Mouse (Mus musculus) gastrocnemius, adult 2 months (tissue): ENCODE results near the gene Kalrn. TPM values are rescaled to one million over a fixed set of nuclear protein-coding genes. Genes with fewer than 3 reads are reported as not detected.

Experiments used
- DNase-seq: peaks from one replicate; pipeline ENCODE4 v3.0.0; 2022
- H3K27ac ChIP-seq: fragments of 200-600 bp; 2 replicates; pipeline ENCODE4 v1.8.1; 2022; ENCODE audit warnings: mild to moderate bottlenecking
- H3K4me3 ChIP-seq: fragments of 200-600 bp; 2 replicates; pipeline ENCODE4 v1.8.1; 2022; ENCODE audit warnings: mild to moderate bottlenecking, moderate library complexity
- CTCF ChIP-seq: fragments of 200-600 bp; IDR thresholded peaks from 2 replicates; pipeline ENCODE4 v1.8.1; 2022; ENCODE audit warnings: antibody characterized with exemption, mild to moderate bottlenecking, moderate library complexity
- intact Hi-C: fragments of 180-260 bp; cut with DNase I; formaldehyde crosslinking; loops from one replicate; pipeline ENCODE4 v1.15.1; 2025
- total RNA-seq, 2 experiments: library from RNA; stranded (reverse); gene quantifications; 2 replicates each; pipeline ENCODE4 v1.2.3; 2021

The Kalrn gene
- total RNA-seq, 2 experiments from 2014 or later = 21.8 to 28.3 TPM

DNA sequence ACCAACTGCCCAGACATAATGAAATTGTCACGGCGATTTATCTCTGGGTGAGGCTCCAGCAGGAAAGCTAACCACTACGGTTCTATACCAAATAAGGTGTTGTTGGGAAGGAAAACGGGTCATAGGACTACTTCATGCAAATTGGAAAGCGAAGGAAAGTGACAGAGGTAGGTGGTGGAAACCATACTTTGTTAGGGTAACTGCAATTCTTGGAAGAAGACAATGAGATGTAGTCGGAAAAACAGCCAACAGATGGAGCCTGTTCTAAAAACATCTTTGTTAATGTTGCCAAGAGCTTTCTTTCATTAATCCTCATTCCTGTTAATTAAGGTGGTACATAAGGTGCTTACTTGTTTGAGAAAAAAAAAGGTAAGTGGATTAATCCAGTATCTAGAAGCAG lies 533.1 kb downstream of the Kalrn start:
- DNase-seq = no peak
- H3K27ac ChIP-seq = no peak overlapping the region
- no peak overlapping the region for H3K4me3 ChIP-seq
- intact Hi-C loops = no loop called here
- TF ChIP-seq CTCF = no peak

- Histone ChIP-seq H3K27ac (peak overlapping the region; percentile 38; the same call in 1 of the 2 replicates), H3K4me3 (no peak overlapping the region)
- TF ChIP-seq CTCF = no peak
- intact Hi-C loops = no loop called here
- DNase-seq = no peak
Measured at GRCm38 (mm10) chr16:34039736-34040135, 533.6 kb downstream of the Kalrn start.

DNA sequence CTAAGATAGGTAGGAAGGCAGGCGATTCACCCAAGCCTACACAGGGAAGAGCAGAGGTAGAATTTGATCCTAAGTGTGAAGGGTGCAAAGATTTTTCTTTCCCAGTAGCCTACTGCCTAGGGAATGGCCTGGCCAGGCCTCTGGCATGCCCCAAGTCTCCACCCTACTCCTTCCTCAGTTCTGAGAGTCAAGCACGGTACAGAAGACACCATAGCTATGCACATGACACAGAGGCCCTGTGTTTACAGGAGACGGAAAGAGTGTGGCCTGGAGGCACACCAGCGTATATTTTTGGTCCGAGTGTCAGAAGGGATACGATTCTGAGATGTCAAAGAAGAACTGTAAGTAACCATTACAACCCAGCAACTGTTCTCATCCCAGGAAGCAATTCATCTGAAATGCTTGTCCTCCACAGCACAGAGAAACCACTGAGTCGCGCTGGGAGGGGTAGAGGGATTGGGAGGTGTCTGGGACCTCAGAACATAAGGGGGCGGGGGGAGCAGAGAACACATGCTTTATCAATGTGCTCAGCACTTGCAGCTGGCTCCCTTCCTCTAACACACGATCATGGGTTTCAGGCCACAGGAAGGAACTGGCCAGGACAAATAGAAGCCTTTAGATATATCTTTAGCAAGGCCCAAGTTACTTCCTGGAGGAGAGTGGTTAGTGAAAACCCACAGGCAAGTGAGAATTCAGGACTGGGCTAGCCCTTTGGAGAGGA lies 536.8 kb downstream of the Kalrn start:
- TF ChIP-seq CTCF = no peak
- no peak for DNase-seq
- Histone ChIP-seq H3K27ac (peak overlapping the region; percentile 65), H3K4me3 (no peak overlapping the region)
- intact Hi-C loops = no loop called here

GRCm38 (mm10) chr16:34035780-34036179 lies 537.6 kb downstream of the Kalrn start:
- TF ChIP-seq CTCF = no peak
- Histone ChIP-seq H3K4me3 (no peak overlapping the region), H3K27ac (no peak overlapping the region; the same call in 1 of the 2 replicates)
- intact Hi-C loops = no loop called here
- DNase-seq = no peak

- no peak for TF ChIP-seq CTCF
- no peak for DNase-seq
- Histone ChIP-seq H3K4me3 (no peak overlapping the region), H3K27ac (no peak overlapping the region)
- intact Hi-C loops = no loop called here
Measured at GRCm38 (mm10) chr16:34034267-34034666, 539.1 kb downstream of the Kalrn start.

GRCm38 (mm10) chr16:34032011-34032645 lies 541.2 kb downstream of the Kalrn start:
- intact Hi-C loops = no loop called here
- TF ChIP-seq CTCF = no peak

DNA sequence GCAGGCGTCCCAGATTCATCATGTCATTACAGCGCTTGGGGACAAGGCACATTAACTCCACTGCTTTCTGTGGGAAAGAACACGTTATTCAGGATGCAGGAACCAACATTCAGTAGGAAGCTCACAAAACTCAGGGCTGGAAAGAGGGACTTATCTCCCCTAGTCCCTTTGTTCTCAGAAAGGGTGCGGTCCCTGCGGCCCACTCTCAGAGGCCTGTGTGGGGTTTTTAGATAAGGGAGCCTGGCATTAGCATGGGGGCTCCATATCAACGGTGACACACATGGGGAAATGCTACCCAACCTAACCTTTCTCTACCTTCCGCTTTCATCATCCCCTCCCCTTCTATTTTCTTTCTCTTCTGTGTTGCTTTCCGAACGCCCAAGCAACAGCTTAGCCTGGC lies 541.8 kb downstream of the Kalrn start:
- H3K4me3 ChIP-seq = no peak overlapping the region
- intact Hi-C loops = no loop called here
- no peak for TF ChIP-seq CTCF
- DNase-seq = no peak
- peak overlapping the region; percentile 28 for H3K27ac ChIP-seq

More at GRCm38 (mm10) chr16:34032011-34032645, 541.2 kb downstream of the Kalrn start:
- peak overlapping the region; percentile 28 for H3K27ac ChIP-seq
- no peak for DNase-seq
- no peak overlapping the region for H3K4me3 ChIP-seq

GRCm38 (mm10) chr16:34030379-34030778 lies 543.0 kb downstream of the Kalrn start:
- no peak for TF ChIP-seq CTCF
- Histone ChIP-seq H3K27ac (no peak overlapping the region), H3K4me3 (no peak overlapping the region)
- DNase-seq = no peak
- intact Hi-C loops = no loop called here

GRCm38 (mm10) chr16:34029790-34030189 lies 543.5 kb downstream of the Kalrn start:
- Histone ChIP-seq H3K27ac (no peak overlapping the region), H3K4me3 (no peak overlapping the region)
- intact Hi-C loops = no loop called here
- no peak for TF ChIP-seq CTCF
- peak; percentile 32 for DNase-seq

DNA sequence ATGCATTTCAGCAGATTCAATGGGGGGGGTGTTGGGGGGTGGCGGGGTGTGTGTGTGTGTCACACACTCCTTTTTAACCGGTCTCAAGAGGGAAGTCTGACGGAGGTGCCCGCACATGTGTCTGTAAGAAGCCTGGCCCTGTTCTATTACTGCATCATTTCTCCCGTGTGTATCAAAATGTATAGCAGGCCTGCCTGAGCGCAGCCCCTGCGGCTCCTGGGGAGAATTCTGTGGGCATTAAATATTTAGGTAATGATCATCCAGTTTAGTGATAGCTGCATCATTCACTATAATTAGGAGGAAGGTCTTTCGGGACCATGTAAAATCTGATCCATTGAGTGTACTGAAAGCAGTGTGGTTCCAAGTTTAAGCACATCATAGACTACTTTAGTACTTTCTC lies 556.1 kb downstream of the Kalrn start:
- H3K4me3 ChIP-seq = no peak overlapping the region
- intact Hi-C loops = no loop called here
- H3K27ac ChIP-seq = no peak overlapping the region
- no peak for TF ChIP-seq CTCF
- no peak for DNase-seq

DNA sequence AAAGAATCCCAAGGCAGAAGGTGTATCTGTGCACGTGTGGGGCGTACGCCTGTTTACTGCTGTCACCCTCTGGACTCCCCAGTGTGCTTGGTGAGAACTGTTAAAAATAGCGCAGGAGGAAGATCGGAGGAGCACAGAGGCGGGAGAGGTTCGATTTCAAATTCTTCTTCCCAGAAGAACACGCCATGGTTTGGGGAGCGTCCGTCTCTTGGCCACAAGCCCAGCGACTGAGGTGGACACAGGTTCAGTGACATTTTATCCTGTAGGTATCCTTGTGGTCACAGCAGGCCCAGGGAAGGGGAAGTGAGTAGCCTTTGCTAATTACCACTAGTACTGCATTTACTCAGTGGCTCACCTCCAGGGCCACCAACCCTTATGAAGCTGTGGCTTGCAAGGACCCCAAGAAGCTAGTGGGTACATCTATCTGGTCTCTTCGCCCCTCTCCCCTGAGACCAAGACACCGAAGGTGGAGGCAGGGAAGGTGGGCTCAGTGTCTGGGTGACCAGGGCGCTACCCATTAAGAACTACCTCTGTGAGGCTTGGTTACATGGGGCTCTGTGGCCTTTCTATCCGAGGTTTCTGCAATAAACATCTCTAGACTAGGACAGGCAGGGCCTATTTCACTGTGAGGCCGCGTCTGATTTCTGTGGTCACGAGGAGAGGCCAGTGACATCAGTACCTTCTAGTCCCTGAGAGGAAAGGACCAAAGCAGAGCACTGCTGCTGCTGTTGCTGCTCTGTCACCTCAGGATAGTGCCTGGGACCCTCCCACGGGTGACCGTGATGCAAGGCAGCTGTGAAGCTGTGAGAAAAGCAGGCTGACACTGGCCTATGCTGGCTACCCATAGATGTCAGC lies 561.1 kb downstream of the Kalrn start:
- Histone ChIP-seq H3K27ac (peak overlapping the region; percentile 84), H3K4me3 (no peak overlapping the region)
- peak; percentile 70 for DNase-seq
- no peak for TF ChIP-seq CTCF
- intact Hi-C loops = loop anchor here (5.0 kb wide), 1 partner anchor 45 kb away; no protein-coding TSS in a partner anchor

- no peak for TF ChIP-seq CTCF
- intact Hi-C loops = no loop called here
- no peak overlapping the region for H3K4me3 ChIP-seq
- no peak for DNase-seq
- H3K27ac ChIP-seq = no peak overlapping the region
Measured at GRCm38 (mm10) chr16:34009567-34009966, 563.8 kb downstream of the Kalrn start.

GRCm38 (mm10) chr16:34005986-34006385 lies 567.3 kb downstream of the Kalrn start:
- no peak for TF ChIP-seq CTCF
- DNase-seq = no peak
- Histone ChIP-seq H3K27ac (no peak overlapping the region), H3K4me3 (no peak overlapping the region)
- intact Hi-C loops = no loop called here
